Mouse (Mus musculus) thymus, adult 2 months (tissue): ENCODE results near the gene G6pc.

ENCODE experiments used
- CTCF ChIP-seq: fragments of 200-500 bp; IDR thresholded peaks from 2 replicates; pipeline ENCODE4 v1.5.1; 2012; ENCODE audit warnings: mild to moderate bottlenecking, control low read depth, low read length, moderate library complexity, borderline replicate concordance; ENCODE audit not compliant: control insufficient read depth, poor library complexity, insufficient read depth; ENCODE audit errors: extremely low read depth
- POLR2A ChIP-seq: fragments of 200-500 bp; IDR thresholded peaks from 2 replicates; pipeline ENCODE4 v1.6.1; 2012; ENCODE audit warnings: mild to moderate bottlenecking, low read length, control low read depth, moderate library complexity; ENCODE audit not compliant: control insufficient read depth, poor library complexity, insufficient read depth; ENCODE audit errors: extremely low read depth

GRCm38 (mm10) chr11:101334023-101334422 lies 33.3 kb upstream of the G6pc start:
- no peak for TF ChIP-seq CTCF
- no peak for TF ChIP-seq POLR2A
